ENCODE assay signal across 28 mouse cellular contexts in genomic region chr3:59230912-59231311, GRCm38 (mm10). TPM values are rescaled to one million over a fixed set of nuclear protein-coding genes. Genes with fewer than 3 reads are reported as not detected.
DNase-seq lines count a peak whose midpoint lies in the region; ATAC-seq and TF ChIP-seq lines count a peak whose summit lies in the region.
"Had no signal": no experiment of that assay in that cellular context is flagged by ENCODE, and none has a peak within 500 bp of the region (broad histone marks: within the 10 kb centered on the region; RNA-seq: fewer than 3 reads in every experiment).

No protein-coding gene starts in this region.

- H3K4me2 ChIP-seq in embryonic facial prominence, embryonic 11.5 days (ENCODE audit: low read depth, low read length) = no peak overlapping the region
- no peak overlapping the region for H3K4me2 ChIP-seq in kidney, embryonic 15.5 days
- H3K4me2 ChIP-seq: heart, embryonic 15.5 days; limb, embryonic 12.5 days had no signal

- ATAC-seq in embryonic facial prominence, embryonic 11.5 days (replicated peaks; ENCODE audit: insufficient number of reproducible peaks, low FRiP score, low TSS enrichment, low read depth) = no peak
- no peak for ATAC-seq in kidney, embryonic 15.5 days (replicated peaks; ENCODE audit: low FRiP score)
- ATAC-seq: hindbrain, embryonic 16.5 days; intestine, embryonic 16.5 days; Patski had no signal

- no peak for TF ChIP-seq CTCF in left cerebral cortex, adult 2 months (IDR thresholded peaks at IDR 0.05)

- no peaks in the 10 kb centered on the region for H3K36me3 ChIP-seq in embryonic facial prominence, embryonic 11.5 days (replicated peaks; ENCODE audit: control insufficient read depth, insufficient read depth, low read depth, low read length)
- H3K36me3 ChIP-seq in embryonic facial prominence, embryonic 10.5 days (replicated peaks) = no peaks in the 10 kb centered on the region
- no peaks in the 10 kb centered on the region for H3K36me3 ChIP-seq in kidney, embryonic 15.5 days
- H3K36me3 ChIP-seq: heart, embryonic 15.5 days; limb, embryonic 12.5 days had no signal

- 78% methylated on average over 3 of the region's 3 CpGs for WGBS in embryonic facial prominence, embryonic 11.5 days
- 85% methylated on average over 3 of the region's 3 CpGs for WGBS in embryonic facial prominence, embryonic 10.5 days
- 70% methylated on average over 3 of the region's 3 CpGs for WGBS in kidney, embryonic 15.5 days

- no peak overlapping the region for H3K9ac ChIP-seq in embryonic facial prominence, embryonic 11.5 days (replicated peaks; ENCODE audit: low read length)
- H3K9ac ChIP-seq in kidney, embryonic 15.5 days = no peak overlapping the region
- H3K9ac ChIP-seq: heart, embryonic 15.5 days; limb, embryonic 12.5 days; liver, embryonic 14.5 days had no signal

- no peaks in the 10 kb centered on the region for H3K9me3 ChIP-seq in embryonic facial prominence, embryonic 11.5 days (replicated peaks; ENCODE audit: control insufficient read depth, low read length)
- H3K9me3 ChIP-seq in embryonic facial prominence, embryonic 10.5 days = no peaks in the 10 kb centered on the region
- H3K9me3 ChIP-seq in kidney, embryonic 15.5 days (replicated peaks) = no peaks in the 10 kb centered on the region
- H3K9me3 ChIP-seq: heart, embryonic 15.5 days; limb, embryonic 12.5 days had no signal

- DNase-seq in embryonic facial prominence, embryonic 11.5 days (ENCODE audit: low spot score) = peak; percentile 5
- DNase-seq in embryonic facial prominence, embryonic 10.5 days (ENCODE audit: low spot score) = no peak
- no peak for DNase-seq in left cerebral cortex, adult 2 months (ENCODE audit: extremely low spot score in 1 of 2, low spot score in 2 of 2)
- DNase-seq in left cerebral cortex, postnatal 36 days (ENCODE audit: low spot score in 2 of 2) = no peak
- DNase-seq in testis, postnatal 14 days (ENCODE audit: low spot score) = peak; percentile 21
- DNase-seq in testis, postnatal 10 days (ENCODE audit: low spot score) = no peak
- no peak for DNase-seq in cerebellum, postnatal 25 days
- DNase-seq: adrenal gland, adult 8-10 months; cerebellum, adult 11 months; embryo, embryonic 11 days; gastrocnemius, postnatal 36 days; heart, postnatal 4 days; lung, postnatal 14 days; retina, postnatal 1 day; thymus, postnatal 36 days had no signal

- H3K4me3 ChIP-seq in embryonic facial prominence, embryonic 11.5 days (ENCODE audit: low read depth, low read length) = no peak overlapping the region
- no peak overlapping the region for H3K4me3 ChIP-seq in embryonic facial prominence, embryonic 10.5 days
- no peak overlapping the region for H3K4me3 ChIP-seq in left cerebral cortex, adult 2 months
- H3K4me3 ChIP-seq in kidney, embryonic 15.5 days (replicated peaks) = no peak overlapping the region
- H3K4me3 ChIP-seq: heart, embryonic 15.5 days; limb, embryonic 12.5 days had no signal

- no peaks in the 10 kb centered on the region for H3K27me3 ChIP-seq in embryonic facial prominence, embryonic 11.5 days (ENCODE audit: control insufficient read depth, insufficient read depth, low read length)
- H3K27me3 ChIP-seq in embryonic facial prominence, embryonic 10.5 days (replicated peaks; ENCODE audit: low read depth, poor library complexity, severe bottlenecking) = no peaks in the 10 kb centered on the region
- no peaks in the 10 kb centered on the region for H3K27me3 ChIP-seq in kidney, embryonic 15.5 days
- H3K27me3 ChIP-seq: heart, embryonic 15.5 days; limb, embryonic 12.5 days; Patski had no signal

- H3K4me1 ChIP-seq in embryonic facial prominence, embryonic 11.5 days (ENCODE audit: control insufficient read depth, insufficient read depth, low read length) = no peaks in the 10 kb centered on the region
- peaks cover 9% of the 10 kb centered on the region for H3K4me1 ChIP-seq in embryonic facial prominence, embryonic 10.5 days
- peaks cover 8% of the 10 kb centered on the region for H3K4me1 ChIP-seq in kidney, embryonic 15.5 days
- H3K4me1 ChIP-seq: limb, embryonic 12.5 days had no signal

- intact Hi-C loops in left cerebral cortex, adult 2 months (cut with DNase I) = no loop called here
- intact Hi-C loops in left cerebral cortex, postnatal 36 days (cut with DNase I) = no loop called here

- no peak overlapping the region for H3K27ac ChIP-seq in embryonic facial prominence, embryonic 11.5 days (replicated peaks; ENCODE audit: low read depth, low read length)
- H3K27ac ChIP-seq in embryonic facial prominence, embryonic 10.5 days (replicated peaks) = no peak overlapping the region
- peak overlapping the region; percentile 47; the same call in 1 of the 2 replicates for H3K27ac ChIP-seq in left cerebral cortex, adult 2 months
- no peak overlapping the region for H3K27ac ChIP-seq in kidney, embryonic 15.5 days
- H3K27ac ChIP-seq: heart, embryonic 15.5 days; limb, embryonic 12.5 days; liver, embryonic 14.5 days; stomach, postnatal 0 days had no signal

RNA-seq across cellular contexts. Expression of gene P2ry13, which starts 20.2 kb away (rescaled TPM):
- polyA plus RNA-seq in embryonic facial prominence, embryonic 11.5 days (2014; fragmentation: Nextera tagmentation; extraction: Ambion mirVana) = 0.34 and 0.77 TPM in 2 replicates
- polyA plus RNA-seq in embryonic facial prominence, embryonic 10.5 days (2016; fragmentation: Nextera tagmentation; extraction: Ambion mirVana) = 0.30 and 0.47 TPM in 2 replicates
- 1 to 10 TPM; 5.6 to 8.7 TPM for total RNA-seq in left cerebral cortex, adult 2 months (2021)
- total RNA-seq in left cerebral cortex, postnatal 36 days (2021) = 10 to 100 TPM; 10.3 to 11.2 TPM
- polyA plus RNA-seq in kidney, embryonic 15.5 days (2015; fragmentation: Nextera tagmentation; extraction: Ambion mirVana) = 0.63 and 0.73 TPM in 2 replicates
- total RNA-seq: megakaryocyte-erythroid progenitor cell, adult 5-6 weeks had no signal
- polyA plus RNA-seq: Patski had no signal

RNA-seq across cellular contexts. Expression of gene P2ry12, which starts 31.8 kb away (rescaled TPM):
- polyA plus RNA-seq in embryonic facial prominence, embryonic 11.5 days (2014; fragmentation: Nextera tagmentation; extraction: Ambion mirVana) = 2.2 and 2.7 TPM in 2 replicates
- 0.65 and 1.0 TPM in 2 replicates for polyA plus RNA-seq in embryonic facial prominence, embryonic 10.5 days (2016; fragmentation: Nextera tagmentation; extraction: Ambion mirVana)
- total RNA-seq in left cerebral cortex, adult 2 months (2021) = 10 to 100 TPM; 34.1 to 35.0 TPM
- total RNA-seq in left cerebral cortex, postnatal 36 days (2021) = 10 to 100 TPM; 39.1 to 56.1 TPM
- polyA plus RNA-seq in kidney, embryonic 15.5 days (2015; fragmentation: Nextera tagmentation; extraction: Ambion mirVana) = 1.0 and 2.1 TPM in 2 replicates
- total RNA-seq: megakaryocyte-erythroid progenitor cell, adult 5-6 weeks had no signal
- polyA plus RNA-seq: Patski had no signal

RNA-seq across cellular contexts. Expression of gene Gpr87, which starts 36.0 kb away (rescaled TPM):
- 0.24 and 0.27 TPM in 2 replicates for polyA plus RNA-seq in embryonic facial prominence, embryonic 11.5 days (2014; fragmentation: Nextera tagmentation; extraction: Ambion mirVana)
- polyA plus RNA-seq in embryonic facial prominence, embryonic 10.5 days (2016; fragmentation: Nextera tagmentation; extraction: Ambion mirVana) = 0.28 and 0.31 TPM in 2 replicates
- total RNA-seq in left cerebral cortex, adult 2 months (2021) = not detected
- total RNA-seq in left cerebral cortex, postnatal 36 days (2021) = not detected
- polyA plus RNA-seq in kidney, embryonic 15.5 days (2015; fragmentation: Nextera tagmentation; extraction: Ambion mirVana) = 0.31 TPM in 1 of 2 replicates, not detected in the other
- total RNA-seq: adrenal gland, adult 8-10 months; gastrocnemius, postnatal 36 days; heart, adult 8-10 months; heart, postnatal 4 days; left cerebral cortex, adult 18-20 months; megakaryocyte-erythroid progenitor cell, adult 5-6 weeks had no signal
- polyA plus RNA-seq: forebrain, embryonic 11.5 days; intestine, embryonic 16.5 days; liver, embryonic 14.5 days; midbrain, postnatal 0 days; Patski had no signal

Comparison
In these comparisons a context has a peak if more than half of its experiments do, and no peak if none do; other contexts are left out.
1. DNase-seq: peak in embryonic facial prominence, embryonic 11.5 days (single experiment) and testis, postnatal 14 days (single experiment); none in embryonic facial prominence, embryonic 10.5 days (single experiment), left cerebral cortex, adult 2 months (0 of 2), left cerebral cortex, postnatal 36 days (0 of 2), testis, postnatal 10 days (single experiment) and cerebellum, postnatal 25 days (0 of 2).